Mouse (Mus musculus): ENCODE data around the gene Ass1.

Gene Ass1

DNA sequence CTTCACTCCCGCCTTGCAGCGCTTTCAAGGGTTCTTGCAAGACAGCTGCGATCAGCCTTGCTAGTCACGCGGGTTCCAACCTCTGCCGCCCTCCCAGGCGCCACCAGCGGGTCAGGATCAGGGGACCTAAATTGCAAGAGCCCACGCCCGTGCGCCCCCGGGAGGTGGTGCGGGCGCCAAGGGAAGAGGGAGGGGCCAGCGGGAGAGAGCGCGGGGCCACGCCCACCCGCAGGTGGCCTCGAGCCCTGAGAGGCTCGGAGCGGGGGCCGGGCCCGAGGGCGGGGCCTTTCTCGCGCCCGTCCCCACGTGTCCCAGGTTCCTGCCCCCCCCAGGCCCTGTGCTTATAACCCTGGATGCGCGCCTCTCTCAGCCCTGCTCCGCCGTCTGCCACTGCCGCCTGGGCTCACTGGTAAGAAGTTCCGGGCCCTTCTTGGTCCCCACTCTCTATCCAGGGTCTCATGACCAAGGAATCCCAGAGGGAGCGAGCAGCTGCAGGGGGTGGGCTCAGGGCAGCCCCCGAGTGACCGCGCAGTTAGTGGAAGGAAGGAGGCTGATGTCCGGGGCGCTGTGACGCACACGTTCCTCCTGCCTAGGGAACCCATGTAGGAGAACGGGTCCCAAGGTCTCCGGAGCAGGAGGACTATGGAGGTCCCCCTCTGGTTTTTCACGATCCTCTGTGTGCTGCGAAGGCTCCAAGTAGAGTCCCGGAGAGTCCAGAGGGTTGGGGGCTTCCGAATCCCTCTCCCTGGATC is at the start of gene Ass1:
Gene Ass1 (plus strand): TSS at position 277 of the 752 bp plus-strand sequence.
- DNase-seq = peak; percentile 89 to 91

DNA sequence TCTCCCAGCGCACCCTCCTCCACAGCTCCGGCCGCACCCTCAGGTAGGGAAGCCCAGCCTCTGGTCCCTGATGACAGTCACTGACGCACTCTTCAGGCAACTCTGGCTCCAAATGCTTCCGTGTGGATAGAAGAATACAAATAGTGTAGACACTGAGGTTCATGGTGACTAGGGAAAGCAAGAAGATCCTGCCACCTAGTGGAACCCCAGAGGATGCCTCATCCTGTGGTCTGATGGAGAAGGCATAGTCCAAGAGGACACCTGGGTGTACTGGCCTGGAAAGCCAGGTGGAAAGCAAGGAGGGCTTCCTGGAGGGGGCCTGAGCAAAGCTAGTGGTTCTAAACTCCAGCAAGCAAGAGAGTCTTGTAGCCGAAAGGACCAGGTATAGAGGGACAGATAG is 49.1 kb upstream of the Ass1 start:
- DNase-seq = no peak

DNA sequence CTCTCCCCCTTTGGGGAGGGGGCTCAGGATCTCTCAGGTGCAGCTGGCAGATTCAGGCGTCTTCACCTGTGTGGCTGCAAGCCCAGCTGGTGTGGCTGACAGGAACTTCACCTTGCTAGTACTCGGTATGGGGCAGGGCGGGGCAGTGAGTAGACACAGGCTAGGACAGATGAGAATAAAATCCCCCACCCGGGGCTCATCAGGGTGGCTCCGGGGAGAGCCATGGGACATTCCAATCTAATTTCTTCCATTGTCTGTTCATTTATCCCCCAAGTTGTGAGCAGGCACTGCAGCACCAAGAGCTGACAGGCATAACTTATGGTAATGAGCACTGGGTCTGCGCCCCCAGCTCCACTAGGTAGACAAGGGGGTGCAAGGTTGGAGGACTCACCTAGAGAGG is 47.4 kb upstream of the Ass1 start:
- DNase-seq = no peak

DNA sequence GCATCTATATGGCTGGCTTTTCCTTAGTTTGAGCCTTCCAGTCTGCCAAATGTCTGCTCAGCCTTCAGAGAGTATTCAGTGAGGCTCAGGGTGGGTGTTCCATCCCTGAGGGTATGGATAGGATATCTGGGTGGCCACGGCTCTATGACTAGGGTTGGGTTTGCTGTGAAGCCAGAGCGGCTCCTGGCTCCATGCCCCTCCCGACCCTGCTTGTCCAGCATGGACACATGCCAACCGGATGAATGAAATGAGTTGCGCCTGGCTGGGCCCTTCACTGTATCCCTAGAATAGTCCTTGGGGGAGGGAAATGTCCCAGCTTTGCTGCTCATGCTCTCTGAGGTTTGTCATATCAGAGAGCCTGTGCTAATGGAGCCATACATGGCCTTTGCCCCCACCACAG is 38.5 kb upstream of the Ass1 start:
- DNase-seq = no peak

DNA sequence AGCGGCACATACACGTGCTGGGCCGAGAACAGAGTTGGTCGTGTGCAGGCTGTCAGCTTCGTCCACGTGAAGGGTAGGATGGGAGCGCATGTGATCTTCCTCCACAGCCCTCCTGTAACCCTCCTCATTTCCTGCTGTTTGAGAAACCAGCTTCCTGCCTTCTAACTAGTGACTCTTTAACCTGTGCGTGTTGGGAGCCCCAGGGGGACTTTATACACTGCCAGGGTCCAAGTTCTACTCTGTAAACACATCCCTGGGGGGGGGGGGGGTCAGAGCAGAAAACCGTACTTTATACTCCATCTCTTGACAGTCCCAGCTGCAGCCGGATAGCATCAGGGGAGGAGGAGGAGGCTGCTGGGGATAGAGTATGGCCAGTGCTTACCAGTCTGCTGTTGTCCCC is 35.3 kb upstream of the Ass1 start:
- DNase-seq = peak; percentile 66 to 84

DNA sequence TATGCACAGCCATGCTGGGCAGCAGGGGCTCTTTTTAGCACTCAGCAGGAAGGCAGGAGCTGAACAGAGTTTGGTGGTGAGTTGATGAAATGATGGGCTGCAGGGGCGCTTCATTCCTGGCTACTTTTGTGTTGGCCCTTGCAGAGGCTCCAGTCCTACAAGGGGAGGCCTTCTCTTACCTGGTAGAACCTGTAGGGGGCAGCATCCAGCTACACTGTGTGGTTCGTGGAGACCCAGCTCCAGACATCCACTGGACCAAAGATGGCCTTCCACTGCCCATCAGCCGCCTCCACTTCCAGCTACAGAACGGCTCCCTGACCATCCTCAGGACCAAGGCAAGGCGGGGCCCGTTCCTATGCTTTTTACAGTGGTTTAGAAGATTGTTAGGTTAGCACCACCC is 34.4 kb upstream of the Ass1 start:
- DNase-seq = peak; percentile 70 to 87

DNA sequence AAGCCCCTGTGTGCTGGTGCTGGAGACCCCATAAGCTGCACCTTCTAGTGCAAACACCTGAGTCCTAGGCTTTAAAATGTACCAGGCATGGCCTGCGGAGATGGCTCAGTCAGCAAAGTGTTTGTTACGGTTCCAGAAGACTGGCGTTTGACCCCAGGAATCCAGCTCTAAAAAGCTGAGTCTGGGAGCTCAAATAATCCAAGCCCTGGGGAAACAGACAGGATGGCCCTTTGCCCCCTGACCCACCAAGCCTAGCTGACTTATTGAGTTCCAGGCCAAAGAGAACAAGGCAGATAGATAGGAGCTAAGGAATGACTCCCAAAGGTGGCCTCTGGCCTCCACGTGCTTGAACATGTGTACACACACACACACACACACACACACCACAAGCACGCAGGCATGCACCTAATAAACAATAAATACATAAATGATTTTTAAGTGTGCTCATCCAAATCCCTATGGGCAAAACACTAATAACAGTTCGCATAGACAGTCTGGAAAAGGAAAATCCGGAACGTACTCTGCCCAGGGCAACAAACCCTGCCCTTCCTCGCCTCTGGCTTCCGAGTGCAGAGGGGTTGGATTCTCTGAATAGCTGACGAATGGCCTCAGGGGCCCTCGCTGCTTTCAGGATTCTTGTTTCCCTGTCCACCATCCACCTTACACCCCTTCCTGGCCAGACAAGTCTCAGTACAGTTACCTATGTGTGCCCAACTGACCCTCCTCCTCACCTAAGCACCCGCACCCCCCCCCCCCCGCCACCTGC is 32.3 kb upstream of the Ass1 start:
- peak; percentile 76 for DNase-seq

DNA sequence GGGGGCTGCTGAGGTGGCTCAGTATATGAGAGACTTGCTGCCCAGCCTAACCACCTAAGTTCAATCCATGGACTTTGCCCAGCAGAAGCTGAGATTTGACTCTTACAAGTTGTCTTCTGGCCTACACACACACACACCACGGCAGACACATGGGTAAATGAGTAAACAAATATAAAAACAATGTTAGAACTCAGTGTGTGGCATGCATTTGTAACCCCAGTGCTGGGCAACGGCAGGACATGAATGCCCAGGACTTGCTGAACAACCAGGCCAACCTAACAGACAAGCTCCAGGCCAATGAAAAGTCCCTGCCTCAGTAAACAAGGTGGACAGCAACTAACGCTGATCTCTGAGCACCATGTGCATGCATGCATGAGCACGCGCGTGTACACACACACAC is 30.4 kb upstream of the Ass1 start:
- DNase-seq = peak; percentile 75 to 88

DNA sequence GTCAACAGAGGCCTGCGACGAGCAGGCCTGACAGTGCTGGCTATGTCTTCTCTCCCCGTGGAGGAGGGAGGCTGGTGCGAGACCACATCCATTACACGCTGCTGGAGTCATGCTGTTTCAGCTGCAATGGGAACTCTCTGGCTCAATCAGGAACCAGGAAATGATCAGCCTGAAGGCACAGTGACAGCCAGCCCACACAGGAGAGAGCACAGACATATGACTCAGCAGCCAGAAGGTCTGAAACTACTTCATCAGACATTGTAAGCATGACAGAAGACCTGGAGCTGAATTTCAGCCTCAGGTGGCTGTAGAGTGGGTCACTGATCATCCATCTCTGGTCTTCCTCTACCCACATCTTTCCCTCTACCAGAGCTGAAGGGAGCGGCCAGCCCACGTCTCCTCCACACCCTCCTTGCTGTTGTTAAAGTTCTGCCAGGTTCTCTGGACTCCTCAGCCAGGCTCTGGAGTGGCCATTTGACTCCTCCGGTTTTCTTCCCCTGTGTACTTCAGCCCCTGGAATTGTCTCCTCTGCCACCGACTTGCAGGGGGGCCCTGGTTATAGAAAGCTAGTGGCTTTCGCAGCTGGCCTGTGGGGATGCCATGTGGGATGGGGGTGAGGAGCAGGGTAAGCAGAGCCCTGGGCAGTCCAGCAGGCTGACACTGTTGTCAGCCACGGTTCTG is 27.4 kb upstream of the Ass1 start:
- DNase-seq = no peak

DNA sequence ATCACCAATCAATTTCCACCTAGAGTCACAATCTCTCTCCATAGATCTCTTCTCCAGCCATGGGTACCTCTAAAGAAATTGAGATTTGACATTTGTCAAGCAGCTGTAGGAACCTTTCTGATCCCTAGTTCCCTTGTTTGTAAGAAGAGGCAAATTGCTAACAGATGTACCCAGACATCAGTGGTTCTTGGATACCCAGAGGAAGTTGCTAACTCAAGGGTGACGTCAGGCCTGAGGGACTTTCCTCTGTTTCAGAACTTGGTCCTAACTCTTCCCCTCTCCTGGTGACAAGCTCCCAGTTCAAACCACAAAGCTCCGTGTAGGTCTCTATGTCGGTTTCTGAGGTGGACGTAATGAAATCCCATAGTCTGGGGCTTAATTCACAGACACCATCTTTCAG is 24.0 kb upstream of the Ass1 start:
- no peak for DNase-seq

DNA sequence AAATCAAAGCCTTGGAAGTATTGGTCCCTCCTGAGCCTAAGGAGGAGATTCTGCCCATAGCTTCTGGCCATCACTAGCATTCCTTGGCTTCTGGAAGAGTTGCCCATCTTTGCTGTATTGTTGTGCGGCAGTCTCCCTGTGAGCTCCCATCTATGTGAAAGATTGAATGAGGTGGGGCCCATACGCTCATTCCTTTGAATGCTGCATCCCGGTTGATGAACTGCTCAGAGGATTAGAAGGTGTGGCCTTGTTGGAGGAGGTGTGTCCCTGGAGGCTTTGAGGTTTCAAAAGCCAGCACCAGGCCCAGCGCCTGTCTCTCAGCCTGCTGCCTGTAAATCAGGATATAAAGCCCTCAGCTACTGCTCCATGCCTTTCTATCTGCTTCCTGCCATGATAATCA is 23.6 kb upstream of the Ass1 start:
- DNase-seq = no peak

DNA sequence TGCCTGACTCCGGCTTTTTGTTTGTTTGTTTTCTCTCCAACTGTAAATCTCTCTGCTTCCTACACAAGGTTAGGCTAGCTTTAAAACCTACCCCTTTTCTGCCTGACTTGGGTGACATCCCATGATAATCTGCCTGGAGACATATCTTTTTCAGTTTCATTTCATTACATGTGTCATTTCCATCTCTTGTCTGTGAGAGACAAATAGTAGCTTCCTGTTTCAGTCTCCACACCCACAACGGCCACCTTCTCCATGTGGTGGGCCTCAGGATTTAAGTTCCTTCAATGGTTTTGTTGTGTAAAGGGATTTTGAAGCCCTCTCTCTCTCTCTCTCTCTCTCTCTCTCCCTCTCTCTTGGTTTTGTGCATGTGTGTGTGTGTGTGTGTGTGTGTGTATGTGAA is 22.5 kb upstream of the Ass1 start:
- no peak for DNase-seq

DNA sequence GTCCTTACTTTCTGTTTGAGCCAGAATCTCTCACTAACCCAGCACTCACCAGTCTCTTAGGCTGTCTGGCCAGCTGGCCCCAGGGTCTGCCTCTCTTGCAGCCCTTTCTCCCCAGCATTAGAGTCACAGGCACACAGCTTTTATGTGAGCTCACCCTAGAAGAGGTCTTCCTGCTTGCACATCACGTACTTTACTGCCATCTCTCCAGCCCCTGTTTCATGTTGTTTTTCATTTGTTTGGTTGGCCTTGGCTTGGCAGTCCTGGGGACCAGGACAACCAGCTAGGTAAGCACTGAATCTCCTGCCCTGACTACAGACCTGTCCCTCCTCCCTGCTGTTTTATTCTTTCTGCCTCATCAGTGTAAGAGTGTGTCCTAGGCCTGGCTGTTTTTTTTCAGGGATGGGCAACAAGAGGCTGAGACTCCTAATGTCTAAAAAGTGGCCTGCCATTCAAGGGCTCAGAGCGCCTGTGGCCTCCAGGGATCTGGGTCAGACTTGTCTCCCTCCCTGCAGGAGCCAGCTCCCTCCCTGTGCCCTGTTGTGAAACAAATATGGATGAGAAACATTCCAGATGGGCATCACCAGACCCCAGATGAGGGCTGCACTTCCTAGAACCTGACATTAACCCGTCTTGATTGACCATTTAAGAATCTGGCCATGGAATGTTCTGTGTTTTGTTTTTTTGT is 21.1 kb upstream of the Ass1 start:
- no peak for DNase-seq

DNA sequence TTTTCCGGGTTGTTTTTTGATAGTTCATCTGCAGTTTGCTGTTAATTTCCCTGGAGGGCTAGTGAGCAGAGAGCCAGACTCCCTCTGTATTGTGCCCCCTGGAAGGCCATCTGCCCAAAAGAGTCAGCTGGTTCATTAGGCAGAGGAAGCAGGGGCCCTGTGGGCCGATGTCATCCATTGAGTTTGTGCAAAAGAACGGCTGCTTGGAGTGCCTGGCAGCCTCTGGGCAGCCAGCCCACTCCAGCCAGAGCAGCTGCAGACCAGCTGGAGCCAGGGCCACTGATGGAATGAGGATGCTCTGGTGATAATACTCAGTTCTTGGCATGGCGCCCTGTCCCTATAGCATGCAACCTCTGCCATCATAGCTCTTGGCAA is 20.6 kb upstream of the Ass1 start:
- no peak for DNase-seq

DNA sequence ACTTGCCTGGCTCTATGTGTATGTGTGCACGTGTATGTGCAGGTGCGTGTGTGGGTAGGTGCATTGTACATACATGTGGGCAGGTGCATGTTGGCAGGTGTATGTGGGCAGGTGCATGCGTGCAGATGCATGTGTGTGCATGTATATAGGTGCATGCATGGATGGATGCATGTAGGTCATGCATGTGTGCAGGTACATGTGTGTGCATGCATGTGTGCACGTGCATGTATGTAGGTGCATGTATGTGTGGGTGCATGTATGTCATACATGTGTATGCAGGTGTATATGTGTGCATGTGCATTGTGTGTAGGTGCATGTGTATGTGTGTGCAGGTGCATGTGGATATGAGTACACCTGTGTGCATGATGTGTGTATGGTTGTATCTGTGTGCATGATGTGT is 20.1 kb upstream of the Ass1 start:
- DNase-seq = no peak

DNA sequence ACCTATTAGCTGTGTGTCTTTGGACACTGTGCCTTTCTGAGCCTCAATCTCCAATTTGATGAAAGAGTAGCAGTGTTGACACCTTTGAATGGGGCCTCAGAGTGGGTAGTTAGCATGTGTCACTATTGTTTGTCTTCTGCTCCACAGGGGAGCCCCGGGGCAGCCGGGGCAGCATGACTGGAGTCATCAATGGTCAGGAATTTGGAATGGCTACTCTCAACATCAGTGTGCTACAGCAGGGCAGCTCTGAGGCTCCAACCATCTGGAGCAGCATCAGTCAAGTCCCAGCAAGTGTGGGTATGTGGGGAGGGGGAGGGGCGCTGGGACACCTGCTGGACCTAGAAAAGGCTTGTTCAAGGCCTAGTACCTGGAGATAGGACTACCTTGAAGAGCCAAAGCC is 19.3 kb upstream of the Ass1 start:
- DNase-seq = no peak

DNA sequence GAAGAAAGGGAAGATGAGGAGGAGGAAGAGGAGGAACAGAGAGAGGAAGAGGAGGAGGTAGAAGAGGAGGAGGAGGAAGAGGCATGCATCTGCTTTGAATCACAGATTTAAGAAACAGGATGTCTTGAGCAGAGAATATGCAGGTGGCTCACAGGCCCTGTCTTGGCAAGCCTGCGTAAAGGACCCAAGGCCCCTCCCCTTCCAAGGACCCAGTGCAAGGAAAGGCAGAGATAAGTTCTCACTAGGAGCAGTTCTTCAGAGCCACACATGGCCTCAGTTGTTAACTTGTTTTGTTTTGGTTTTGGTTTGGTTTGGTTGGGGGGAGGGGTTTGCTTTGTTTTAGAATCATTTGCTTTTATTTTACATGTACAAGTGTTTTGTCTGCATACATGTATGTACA is 18.5 kb upstream of the Ass1 start:
- no peak for DNase-seq

DNA sequence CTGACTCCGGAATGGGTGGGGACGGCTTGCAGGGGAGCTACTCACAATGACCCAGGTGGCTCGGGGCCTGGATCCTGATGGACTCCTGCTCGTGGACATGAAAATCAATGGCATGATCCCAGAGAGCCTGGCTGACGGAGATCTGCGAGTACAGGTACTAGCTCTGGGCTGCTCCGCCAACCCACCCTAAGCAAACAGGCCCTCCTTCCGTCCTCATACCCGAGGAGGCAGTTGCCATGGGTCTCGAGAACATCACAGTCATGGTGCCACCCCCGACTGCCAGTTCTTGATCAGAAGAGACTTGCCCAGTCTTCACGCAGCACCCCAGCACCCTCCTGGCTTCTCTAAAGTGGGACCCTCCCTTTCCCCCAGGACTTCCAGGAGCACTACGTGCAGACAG is 17.0 kb upstream of the Ass1 start:
- DNase-seq = no peak

DNA sequence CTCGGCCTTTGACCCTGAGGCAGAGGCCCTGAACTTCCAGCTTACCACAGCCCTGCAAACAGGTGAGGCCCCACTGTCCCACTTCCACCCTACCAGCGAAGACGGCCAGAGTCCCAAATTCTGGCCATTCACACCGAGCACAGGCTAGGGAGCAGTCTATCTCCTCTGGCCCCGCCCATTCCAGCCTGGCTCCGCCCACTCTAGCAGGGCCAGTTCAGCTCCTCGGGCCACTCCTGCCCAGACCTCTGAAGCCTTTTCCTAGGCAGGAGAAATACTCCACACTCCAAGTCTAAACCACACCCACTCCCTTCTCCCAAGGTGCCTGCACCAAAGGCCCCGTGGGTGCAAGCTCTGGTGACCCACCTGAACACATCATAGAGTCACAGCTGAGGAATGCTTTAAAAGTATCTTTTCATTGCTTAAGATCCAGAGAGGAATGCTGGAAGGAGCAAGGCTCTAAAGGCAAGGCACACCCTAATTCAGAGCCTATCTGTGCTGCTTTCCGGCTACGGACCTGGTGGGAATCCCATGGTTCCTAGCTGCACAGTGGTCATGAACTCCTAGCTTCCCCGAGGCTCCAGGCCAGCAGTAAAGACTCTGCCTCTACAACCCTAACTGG is 16.3 kb upstream of the Ass1 start:
- DNase-seq = peak; percentile 67 to 86

DNA sequence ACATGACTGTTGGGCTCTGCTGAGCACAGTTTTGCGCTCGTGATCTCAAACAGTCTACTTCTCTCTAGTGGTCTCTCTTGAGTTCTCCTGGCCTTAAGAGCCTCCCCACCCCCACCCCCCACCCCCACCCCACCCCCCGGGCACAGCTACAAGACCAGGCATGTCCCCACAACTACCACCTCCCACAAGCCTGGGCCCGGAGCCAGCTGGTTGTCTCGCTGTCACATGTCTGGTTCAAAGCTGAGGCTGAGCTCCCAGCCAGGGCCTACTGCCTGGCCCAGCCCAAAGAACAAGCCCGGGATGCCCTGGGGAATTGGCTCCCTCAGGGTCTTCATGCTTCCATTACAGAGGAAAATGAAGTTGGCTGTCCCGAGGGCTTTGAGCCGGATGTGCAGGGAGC is 15.7 kb upstream of the Ass1 start:
- no peak for DNase-seq

DNA sequence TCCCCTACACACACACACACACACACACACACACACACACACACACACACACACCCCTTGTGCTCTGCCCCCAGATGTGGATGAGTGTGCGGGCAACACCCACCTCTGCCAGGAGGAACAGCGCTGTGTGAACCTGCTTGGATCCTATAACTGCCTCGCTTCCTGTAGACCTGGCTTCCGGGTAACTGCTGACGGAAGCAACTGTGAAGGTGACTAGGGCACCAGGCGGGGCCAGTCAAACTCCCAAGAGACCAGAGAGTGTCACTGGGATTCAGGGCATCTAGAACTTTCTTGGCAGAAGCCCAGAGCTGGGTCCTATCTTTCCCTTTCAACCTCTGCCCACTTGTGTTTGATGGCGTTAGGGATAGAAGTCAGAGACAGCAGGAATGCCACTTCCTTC is 14.6 kb upstream of the Ass1 start:
- DNase-seq = no peak

DNA sequence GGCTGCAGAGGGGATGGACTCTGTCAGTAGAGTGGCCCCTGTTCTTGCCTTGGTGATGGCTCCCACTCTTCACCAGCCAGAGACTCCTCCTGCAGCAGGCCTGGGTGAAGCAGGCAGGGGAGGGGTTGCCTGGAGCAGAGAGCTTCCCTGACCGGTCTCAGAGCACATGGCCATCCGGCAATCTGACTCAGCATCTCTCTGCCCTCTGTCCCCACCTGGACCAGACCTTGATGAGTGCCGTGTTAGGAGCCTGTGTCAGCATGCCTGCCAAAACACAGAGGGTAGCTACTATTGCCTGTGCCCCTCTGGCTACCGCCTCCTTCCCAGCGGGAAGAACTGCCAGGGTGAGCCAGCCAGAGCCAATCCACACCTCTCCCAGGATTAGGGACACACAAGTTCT is 11.5 kb upstream of the Ass1 start:
- peak; percentile 62 to 67 for DNase-seq
